Mouse (Mus musculus) midbrain, embryonic 13.5 days (tissue): ENCODE data around the gene Cox5b. TPM values are rescaled to one million over a fixed set of nuclear protein-coding genes. Genes with fewer than 3 reads are reported as not detected.

ENCODE experiments used
- ATAC-seq: fragments of 200-750 bp; cut with Nextera tagmentation; 2 replicates; pipeline ENCODE4 v1.8.0; 2017; ENCODE audit warnings: mild to moderate bottlenecking, moderate TSS enrichment, moderate library complexity
- H3K27ac ChIP-seq: fragments of 300-500 bp; sonication (generic); 2 replicates; pipeline ENCODE4 v1.5.1; 2015; ENCODE audit warnings: inconsistent platforms, mild to moderate bottlenecking, moderate library complexity
- H3K27me3 ChIP-seq: fragments of 300-500 bp; sonication (generic); 2 replicates; pipeline ENCODE4 v1.6.1; 2015; ENCODE audit warnings: mild to moderate bottlenecking, inconsistent platforms
- H3K36me3 ChIP-seq: fragments of 300-500 bp; sonication (generic); 2 replicates; pipeline ENCODE4 v1.6.1; 2015; ENCODE audit warnings: mild to moderate bottlenecking, inconsistent platforms
- H3K4me1 ChIP-seq: fragments of 300-500 bp; sonication (generic); replicated peaks from 2 replicates; pipeline ENCODE4 v1.6.1; 2015; ENCODE audit warnings: inconsistent platforms
- H3K4me2 ChIP-seq: fragments of 300-500 bp; sonication (generic); replicated peaks from 2 replicates; pipeline ENCODE4 v1.6.1; 2015; ENCODE audit warnings: moderate library complexity, mild to moderate bottlenecking, inconsistent platforms
- H3K4me3 ChIP-seq: fragments of 300-500 bp; sonication (generic); replicated peaks from 2 replicates; pipeline ENCODE4 v1.5.1; 2015; ENCODE audit warnings: mild to moderate bottlenecking, inconsistent platforms
- H3K9ac ChIP-seq: fragments of 300-500 bp; sonication (generic); replicated peaks from 2 replicates; pipeline ENCODE4 v1.6.1; 2015; ENCODE audit warnings: mild to moderate bottlenecking, inconsistent platforms
- H3K9me3 ChIP-seq: fragments of 300-500 bp; sonication (generic); 2 replicates; pipeline ENCODE4 v1.6.1; 2016; ENCODE audit warnings: mild to moderate bottlenecking, inconsistent platforms
- WGBS: fragments of 180-500 bp; shearing (Covaris S2); methylation state at CpG from one replicate; pipeline ENCODE4 v1.1.7; 2015; 5-methylcytosine and 5-hydroxymethylcytosine counted together
- microRNA-seq: library from miRNA; unstranded; fragments of <30 nt; microRNA quantifications from one replicate; pipeline ENCODE4, GENCODE M21; 2016
- polyA plus RNA-seq: library from polyadenylated mRNA; unstranded; fragments of >200 nt; fragmentation: Nextera tagmentation; extraction: Ambion mirVana; gene quantifications from 2 replicates; pipeline ENCODE4 v1.2.1, GENCODE M21; 2015

Gene Cox5b
- polyA plus RNA-seq, 1 experiment from 2014 or later = 579 TPM

DNA sequence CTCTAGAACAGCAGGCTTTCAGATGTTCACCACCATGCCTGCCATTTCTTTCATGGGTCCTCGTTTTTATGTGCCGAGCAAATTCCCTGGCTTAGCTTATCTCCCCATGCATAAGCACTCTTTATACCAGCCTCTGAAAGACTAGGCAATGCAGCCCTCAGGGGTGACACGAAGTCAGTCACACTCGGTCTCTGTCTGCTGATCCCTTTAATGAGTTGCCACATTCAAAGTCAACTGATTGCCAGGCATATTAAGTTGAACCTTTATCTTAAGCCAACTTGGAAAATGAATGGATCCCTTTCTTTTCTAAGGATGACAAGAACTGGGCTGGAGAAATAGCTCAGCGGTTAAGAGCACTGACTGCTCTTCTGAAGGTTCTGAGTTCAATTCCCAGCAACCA lies 48.0 kb downstream of the Cox5b start:
- peaks cover 6% of the 10 kb centered on the region for H3K4me1 ChIP-seq
- 73% methylated on average over 5 of the region's 5 CpGs for WGBS
- H3K36me3 ChIP-seq = no peaks in the 10 kb centered on the region
- H3K9me3 ChIP-seq = no peaks in the 10 kb centered on the region
- no peaks in the 10 kb centered on the region for H3K27me3 ChIP-seq
- no peak overlapping the region for H3K4me2 ChIP-seq
- no peak for ATAC-seq
- no peak overlapping the region for H3K27ac ChIP-seq
- no peak overlapping the region for H3K4me3 ChIP-seq
- H3K9ac ChIP-seq = no peak overlapping the region

DNA sequence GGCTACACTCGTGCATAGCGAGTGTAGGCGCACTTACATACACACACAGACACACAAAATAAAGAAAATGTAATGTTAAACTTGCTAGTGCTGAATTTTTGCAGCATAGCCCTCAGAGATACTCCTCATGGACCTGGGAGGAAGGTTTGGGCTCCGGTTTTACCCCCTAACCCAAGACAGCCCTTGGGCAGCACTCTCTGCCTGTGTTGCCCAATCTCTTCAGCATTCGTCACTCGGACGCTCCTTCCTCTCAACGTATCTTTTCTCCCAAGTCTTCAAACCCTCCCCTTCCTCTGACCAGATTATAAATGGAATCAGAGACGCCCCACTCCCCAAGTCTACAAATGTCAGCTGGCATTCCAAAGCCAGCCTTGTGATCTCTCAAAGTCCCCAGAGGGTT lies 51.8 kb downstream of the Cox5b start:
- Histone ChIP-seq H3K4me2 (no peak overlapping the region), H3K27me3 (no peaks in the 10 kb centered on the region), H3K36me3 (no peaks in the 10 kb centered on the region), H3K9ac (no peak overlapping the region), H3K4me1 (peaks cover 21% of the 10 kb centered on the region), H3K27ac (no peak overlapping the region), H3K4me3 (no peak overlapping the region), H3K9me3 (no peaks in the 10 kb centered on the region)
- no peak for ATAC-seq
- 84% methylated on average over 9 of the region's 9 CpGs for WGBS

Small RNA genes within 50 kb of the gene (microRNA-seq; reads per million reads assigned to microRNA genes)
- gene Gm24133 = not detected

Other genes starting within 250 kb of the Cox5b start
- gene Lman2l, start 246.2 kb upstream of the Cox5b start, polyA plus RNA-seq = 66.8 and 72.1 TPM in 2 replicates
- 8.8 and 10.0 TPM in 2 replicates for gene Cnnm4, start 219.8 kb upstream of the Cox5b start, polyA plus RNA-seq
- 4.2 and 4.8 TPM in 2 replicates for gene Cnnm3, start 179.6 kb upstream of the Cox5b start, polyA plus RNA-seq
- gene Ankrd23, start 154.6 kb upstream of the Cox5b start, polyA plus RNA-seq = 16.1 and 19.0 TPM in 2 replicates
- not detected in 2 replicates for gene Gm42417, start 152.0 kb upstream of the Cox5b start, polyA plus RNA-seq
- 22.1 and 22.3 TPM in 2 replicates for gene Ankrd39, start 144.0 kb upstream of the Cox5b start, polyA plus RNA-seq
- 33.4 and 35.4 TPM in 2 replicates for gene Sema4c, start 133.1 kb upstream of the Cox5b start, polyA plus RNA-seq
- not detected in 2 replicates for gene Fam178b, start 8.3 kb upstream of the Cox5b start, polyA plus RNA-seq
- gene 4933424G06Rik, start 18.7 kb downstream of the Cox5b start, polyA plus RNA-seq = 0.24 and 0.36 TPM in 2 replicates
- gene Actr1b, start 23.0 kb downstream of the Cox5b start, polyA plus RNA-seq = 97.5 and 102 TPM in 2 replicates
- gene Zap70, start 70.3 kb downstream of the Cox5b start, polyA plus RNA-seq = 0.65 and 1.1 TPM in 2 replicates